Mouse (Mus musculus) stomach, embryonic 16.5 days (tissue): ENCODE measurements around the gene Rhno1. TPM values are rescaled to one million over a fixed set of nuclear protein-coding genes. Genes with fewer than 3 reads are reported as not detected.

Source experiments
- ATAC-seq: fragments of 200-750 bp; cut with Nextera tagmentation; 2 replicates; pipeline ENCODE4 v1.8.0; 2017; ENCODE audit warnings: moderate number of reproducible peaks, moderate TSS enrichment; ENCODE audit not compliant: insufficient read depth, low FRiP score
- H3K27ac ChIP-seq: fragments of 300-500 bp; sonication (generic); 2 replicates; pipeline ENCODE4 v1.5.1; 2014; ENCODE audit warnings: low read length
- H3K27me3 ChIP-seq: fragments of 300-500 bp; sonication (generic); 2 replicates; pipeline ENCODE4 v1.6.1; 2014; ENCODE audit warnings: low read length, control low read depth, mixed read lengths; ENCODE audit not compliant: control insufficient read depth, insufficient read depth
- H3K36me3 ChIP-seq: fragments of 300-500 bp; sonication (generic); 2 replicates; pipeline ENCODE4 v1.6.1; 2014; ENCODE audit warnings: low read length; ENCODE audit not compliant: control insufficient read depth, insufficient read depth
- H3K4me1 ChIP-seq: fragments of 300-500 bp; sonication (generic); 2 replicates; pipeline ENCODE4 v1.6.1; 2014; ENCODE audit warnings: low read length, control low read depth, mixed read lengths; ENCODE audit not compliant: control insufficient read depth, insufficient read depth
- H3K4me2 ChIP-seq: fragments of 300-500 bp; sonication (generic); 2 replicates; pipeline ENCODE4 v1.6.1; 2014; ENCODE audit warnings: low read depth, low read length, mixed read lengths
- H3K4me3 ChIP-seq: fragments of 300-500 bp; sonication (generic); replicated peaks from 2 replicates; pipeline ENCODE4 v1.5.1; 2014; ENCODE audit warnings: mild to moderate bottlenecking, low read length
- H3K9ac ChIP-seq: fragments of 300-500 bp; sonication (generic); 2 replicates; pipeline ENCODE4 v1.6.1; 2014; ENCODE audit warnings: low read length
- H3K9me3 ChIP-seq: fragments of 300-500 bp; sonication (generic); replicated peaks from 2 replicates; pipeline ENCODE4 v1.6.1; 2016; ENCODE audit warnings: low read length, control low read depth; ENCODE audit not compliant: control insufficient read depth
- whole genome bisulfite sequencing: fragments of 180-500 bp; shearing (Covaris S2); extraction: QIAGEN DNeasy Blood & Tissue Kit; methylation state at CpG from one replicate; pipeline ENCODE4 v1.1.7; 2014; 5-methylcytosine and 5-hydroxymethylcytosine counted together
- polyA plus RNA-seq: library from polyadenylated mRNA; unstranded; fragments of >200 nt; fragmentation: Nextera tagmentation; extraction: Ambion mirVana; gene quantifications from 2 replicates; pipeline ENCODE4 v1.2.1, GENCODE M21; 2015

Gene Rhno1
- 86.6 and 93.2 TPM in 2 replicates for polyA plus RNA-seq

DNA sequence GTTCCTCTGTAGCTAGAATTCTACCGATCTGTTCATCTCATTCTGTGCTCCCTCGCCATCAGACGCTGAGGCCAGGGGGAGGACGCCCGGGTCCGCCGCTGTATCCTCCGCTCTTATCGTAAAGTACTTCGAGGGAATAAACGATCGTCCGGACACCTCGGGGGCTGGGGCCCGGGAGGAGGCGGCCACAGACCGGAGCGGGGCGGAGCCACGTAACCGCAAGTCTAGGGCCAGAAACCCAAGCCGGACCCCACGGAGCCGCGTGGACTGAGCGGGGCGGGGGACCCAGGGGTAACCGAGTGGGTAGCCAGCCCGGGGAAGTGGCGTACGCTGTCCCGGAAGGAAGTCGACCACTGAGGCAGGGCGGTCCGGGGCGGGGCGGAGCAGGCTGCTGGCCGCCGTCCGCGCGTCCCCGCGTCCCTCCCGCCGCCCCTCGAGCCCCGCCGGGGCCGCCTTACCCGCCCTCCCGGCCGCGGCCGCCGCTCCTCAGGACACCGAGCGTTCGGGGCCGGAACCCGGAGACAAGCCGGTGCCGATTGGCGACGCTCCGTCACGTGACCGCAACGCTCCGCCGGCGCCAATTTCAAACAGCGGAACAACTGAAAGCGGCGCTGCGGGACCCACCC lies at the start of gene Rhno1, which contains the start of gene Foxm1:
Gene Rhno1, minus strand, starts transcription at position 531 of the 626 bp plus-strand sequence.
Gene Foxm1, plus strand, starts transcription at position 587 of the 626 bp plus-strand sequence.
- H3K9me3 ChIP-seq, result no peaks in the 10 kb centered on the region
- H3K27me3 ChIP-seq, result no peaks in the 10 kb centered on the region
- H3K36me3 ChIP-seq, result peaks cover 14% of the 10 kb centered on the region; the same call in 1 of the 2 replicates
- peak within 1 kb of the TSS; percentile 96 for H3K9ac ChIP-seq
- H3K4me2 ChIP-seq, result peak within 1 kb of the TSS; percentile 71
- peaks cover 22% of the 10 kb centered on the region for H3K4me1 ChIP-seq
- peak within 1 kb of the TSS; percentile 97 for H3K27ac ChIP-seq
- WGBS, result under 1% methylated on average over 71 of the region's 76 CpGs
- peak within 1 kb of the TSS; percentile 90 for H3K4me3 ChIP-seq
- ATAC-seq, result peak; percentile 89

DNA sequence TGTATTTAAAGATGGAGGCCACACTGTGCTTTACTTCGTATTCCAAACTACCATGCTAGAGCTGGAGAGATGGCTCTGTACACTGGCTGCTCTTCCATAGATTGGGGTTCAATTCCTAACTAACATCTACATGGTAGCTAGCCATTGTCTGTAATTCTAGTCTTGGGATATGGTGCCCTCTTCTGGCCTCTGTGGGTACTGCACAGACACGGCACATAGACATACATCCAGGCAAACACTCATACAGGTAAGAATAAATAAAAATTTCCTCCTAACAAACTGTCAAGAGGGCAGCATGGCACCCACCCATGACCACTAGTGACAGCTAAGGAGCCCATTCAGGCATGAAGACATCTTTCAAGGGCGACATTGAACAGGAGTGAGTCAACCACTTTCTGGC lies 48.4 kb upstream of the Rhno1 start:
- no peak overlapping the region for H3K27ac ChIP-seq
- 15% methylated on average over 3 of the region's 3 CpGs for WGBS
- peak; percentile 22; the same call in 1 of the 2 replicates for ATAC-seq
- no peaks in the 10 kb centered on the region for H3K4me1 ChIP-seq
- peaks cover 27% of the 10 kb centered on the region for H3K36me3 ChIP-seq
- no peak overlapping the region for H3K4me3 ChIP-seq
- H3K4me2 ChIP-seq, result no peak overlapping the region
- H3K27me3 ChIP-seq, result no peaks in the 10 kb centered on the region
- H3K9ac ChIP-seq, result no peak overlapping the region
- no peaks in the 10 kb centered on the region for H3K9me3 ChIP-seq

DNA sequence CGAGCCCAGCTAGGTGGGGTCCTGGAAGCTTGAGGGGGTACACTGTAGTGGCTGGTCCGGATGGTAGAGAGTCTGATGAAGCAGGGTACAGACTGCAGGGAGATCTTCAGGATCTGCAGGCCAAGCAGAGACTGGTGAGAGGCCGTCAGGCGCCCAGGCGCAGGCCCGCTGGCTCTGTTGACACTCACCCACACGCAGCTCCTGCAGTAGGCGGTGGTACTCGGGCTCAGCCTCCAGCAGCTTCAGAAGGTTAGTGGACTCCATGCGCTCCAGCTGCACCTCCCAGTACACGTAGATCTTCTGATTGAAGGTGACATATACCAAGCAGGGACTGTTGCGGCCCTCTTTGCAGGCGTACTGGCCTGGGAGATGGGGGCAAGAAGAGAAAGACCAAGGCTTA lies 47.6 kb upstream of the Rhno1 start:
- H3K27me3 ChIP-seq, result no peaks in the 10 kb centered on the region
- H3K4me2 ChIP-seq, result no peak overlapping the region
- peaks cover 27% of the 10 kb centered on the region for H3K36me3 ChIP-seq
- no peak for ATAC-seq
- no peak overlapping the region for H3K4me3 ChIP-seq
- no peak overlapping the region for H3K9ac ChIP-seq
- H3K27ac ChIP-seq, result no peak overlapping the region
- no peaks in the 10 kb centered on the region for H3K4me1 ChIP-seq
- WGBS, result 91% methylated on average over 13 of the region's 13 CpGs
- H3K9me3 ChIP-seq, result no peaks in the 10 kb centered on the region

DNA sequence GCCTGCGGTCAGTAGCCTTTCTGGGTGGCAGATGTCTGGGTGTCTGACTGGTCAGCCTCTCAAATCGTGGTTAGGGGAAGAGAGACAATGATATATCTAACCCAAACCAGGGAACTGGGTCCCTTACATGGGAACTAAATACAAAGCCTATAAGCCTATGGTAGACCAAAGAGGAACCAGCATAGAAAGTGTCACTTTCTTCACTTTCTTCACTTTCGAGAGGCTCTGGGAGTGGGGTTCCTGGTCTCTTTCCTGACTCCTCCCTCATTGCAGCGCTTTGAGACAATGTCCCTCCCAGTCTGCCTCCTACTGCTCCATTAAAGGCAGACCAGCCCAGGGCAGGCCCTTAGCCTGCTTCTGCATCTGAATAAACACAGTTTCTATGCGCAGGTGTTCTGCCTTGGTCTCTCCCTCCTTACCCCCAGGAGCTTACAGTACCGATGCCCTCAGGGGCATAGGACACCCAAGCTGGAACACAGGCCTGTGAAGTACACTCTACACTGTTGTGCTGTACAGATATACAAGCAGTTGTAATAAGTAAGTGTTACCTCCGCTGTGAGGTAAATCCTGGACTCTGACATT lies 45.9 kb upstream of the Rhno1 start:
- ATAC-seq, result no peak
- no peaks in the 10 kb centered on the region for H3K27me3 ChIP-seq
- H3K36me3 ChIP-seq, result peaks cover 27% of the 10 kb centered on the region
- H3K27ac ChIP-seq, result no peak overlapping the region
- no peaks in the 10 kb centered on the region for H3K4me1 ChIP-seq
- no peak overlapping the region for H3K4me2 ChIP-seq
- no peaks in the 10 kb centered on the region for H3K9me3 ChIP-seq
- H3K4me3 ChIP-seq, result no peak overlapping the region
- no peak overlapping the region for H3K9ac ChIP-seq
- WGBS, result 80% methylated on average over 7 of the region's 7 CpGs

DNA sequence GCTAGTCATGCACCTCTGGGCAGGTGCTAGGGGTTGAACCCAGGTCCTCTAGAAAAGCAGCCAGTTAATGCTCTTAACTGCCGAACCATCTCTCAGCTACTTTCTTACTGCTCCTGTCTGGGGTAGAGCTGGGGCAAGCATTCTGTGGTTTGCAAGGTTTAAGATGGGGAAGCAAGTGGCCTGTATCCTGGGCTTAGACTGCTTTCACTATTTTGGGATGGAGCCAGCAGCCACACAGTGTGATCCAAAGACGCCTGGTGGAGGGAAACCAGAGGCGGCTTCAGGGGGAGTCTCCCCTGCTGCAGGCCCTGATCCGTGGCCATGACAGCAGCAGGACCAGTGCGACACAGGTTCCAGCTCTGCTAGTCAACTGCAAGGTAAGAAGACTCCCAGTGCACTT lies 42.0 kb upstream of the Rhno1 start:
- Histone ChIP-seq H3K27ac (no peak overlapping the region), H3K4me3 (no peak overlapping the region), H3K27me3 (no peaks in the 10 kb centered on the region), H3K9ac (no peak overlapping the region), H3K4me2 (no peak overlapping the region), H3K9me3 (no peaks in the 10 kb centered on the region), H3K36me3 (peaks cover 8% of the 10 kb centered on the region; the same call in 1 of the 2 replicates), H3K4me1 (0 out of 2 replicates have a peak, but pooled peaks cover 8% of the 10 kb centered on the region)
- WGBS, result 44% methylated on average over 5 of the region's 5 CpGs
- ATAC-seq, result no peak

DNA sequence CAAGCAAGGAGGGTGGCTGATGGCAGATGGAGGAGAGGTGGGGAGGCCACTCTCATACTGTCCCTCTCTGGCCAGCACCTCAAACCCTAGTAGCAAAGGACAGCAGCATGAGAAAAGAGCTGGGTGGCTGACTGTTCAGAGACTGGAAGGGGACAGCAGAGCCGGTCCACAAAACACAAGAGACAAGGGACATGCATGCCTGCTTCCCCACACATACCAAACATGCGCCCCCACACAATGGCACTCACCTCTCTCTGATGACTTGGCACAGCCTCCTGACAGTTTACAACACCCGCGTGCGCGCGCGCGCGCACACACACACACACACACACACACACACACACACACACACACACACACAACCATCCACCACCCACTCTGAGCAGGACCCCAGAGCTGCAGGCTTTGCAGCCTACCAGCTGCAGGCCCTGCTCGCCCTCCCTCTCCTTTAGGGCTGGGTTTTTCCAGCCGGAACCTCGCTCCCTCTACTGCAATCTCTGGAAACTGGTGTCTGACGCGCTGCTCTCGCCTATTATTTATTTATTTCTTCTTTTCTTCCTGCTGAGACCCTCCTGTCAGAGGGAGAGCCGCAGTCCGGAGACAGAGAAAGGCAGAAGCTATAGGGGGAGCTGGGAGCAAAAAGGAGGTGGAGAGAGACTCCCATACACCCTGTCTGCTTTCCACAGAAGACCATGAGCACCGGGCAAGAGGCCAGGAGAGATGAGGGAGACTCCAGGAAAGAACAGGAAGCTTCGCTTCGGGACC lies 36.9 kb upstream of the Rhno1 start:
- 31% methylated on average over 21 of the region's 21 CpGs for WGBS
- Histone ChIP-seq H3K4me2 (peak overlapping the region; percentile 57), H3K36me3 (no peaks in the 10 kb centered on the region), H3K4me3 (peak overlapping the region; percentile 39), H3K27me3 (no peaks in the 10 kb centered on the region), H3K9ac (peak overlapping the region; percentile 61), H3K4me1 (0 out of 2 replicates have a peak, but pooled peaks cover 8% of the 10 kb centered on the region), H3K9me3 (no peaks in the 10 kb centered on the region), H3K27ac (peak overlapping the region; percentile 14; the same call in 1 of the 2 replicates)
- ATAC-seq, result peak; percentile 65; the same call in 1 of the 2 replicates

DNA sequence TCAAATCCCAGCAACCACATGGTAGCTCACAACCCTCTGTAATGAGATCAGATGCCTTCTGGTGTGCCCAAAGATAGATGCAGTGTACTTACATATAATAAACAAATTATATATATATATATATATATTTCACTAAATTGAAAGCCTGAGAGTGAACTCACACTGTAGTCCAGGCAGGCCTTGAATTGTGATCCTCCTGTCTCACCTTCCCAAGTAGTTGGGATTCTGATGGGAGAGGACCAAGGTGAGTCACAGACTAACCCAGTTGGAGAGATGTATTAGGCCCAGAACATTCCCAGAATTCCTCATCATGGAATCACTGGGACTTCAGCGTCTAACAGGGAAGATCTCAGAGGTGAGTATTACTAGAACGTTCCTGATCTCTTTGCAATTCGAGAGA lies 36.3 kb upstream of the Rhno1 start, which contains the start of gene Nrip2:
Gene Nrip2, plus strand, starts transcription at position 301 of the 400 bp plus-strand sequence.
- no peaks in the 10 kb centered on the region for H3K36me3 ChIP-seq
- no peaks in the 10 kb centered on the region for H3K27me3 ChIP-seq
- no peak for ATAC-seq
- 0 out of 2 replicates have a peak, but pooled peaks cover 8% of the 10 kb centered on the region for H3K4me1 ChIP-seq
- H3K4me3 ChIP-seq, result peak within 1 kb of the TSS; percentile 39
- peak within 1 kb of the TSS; percentile 61 for H3K9ac ChIP-seq
- H3K4me2 ChIP-seq, result peak within 1 kb of the TSS; percentile 57
- no peaks in the 10 kb centered on the region for H3K9me3 ChIP-seq
- peak within 1 kb of the TSS; percentile 14; the same call in 1 of the 2 replicates for H3K27ac ChIP-seq
- WGBS, result 69% methylated on average over 3 of the region's 3 CpGs

DNA sequence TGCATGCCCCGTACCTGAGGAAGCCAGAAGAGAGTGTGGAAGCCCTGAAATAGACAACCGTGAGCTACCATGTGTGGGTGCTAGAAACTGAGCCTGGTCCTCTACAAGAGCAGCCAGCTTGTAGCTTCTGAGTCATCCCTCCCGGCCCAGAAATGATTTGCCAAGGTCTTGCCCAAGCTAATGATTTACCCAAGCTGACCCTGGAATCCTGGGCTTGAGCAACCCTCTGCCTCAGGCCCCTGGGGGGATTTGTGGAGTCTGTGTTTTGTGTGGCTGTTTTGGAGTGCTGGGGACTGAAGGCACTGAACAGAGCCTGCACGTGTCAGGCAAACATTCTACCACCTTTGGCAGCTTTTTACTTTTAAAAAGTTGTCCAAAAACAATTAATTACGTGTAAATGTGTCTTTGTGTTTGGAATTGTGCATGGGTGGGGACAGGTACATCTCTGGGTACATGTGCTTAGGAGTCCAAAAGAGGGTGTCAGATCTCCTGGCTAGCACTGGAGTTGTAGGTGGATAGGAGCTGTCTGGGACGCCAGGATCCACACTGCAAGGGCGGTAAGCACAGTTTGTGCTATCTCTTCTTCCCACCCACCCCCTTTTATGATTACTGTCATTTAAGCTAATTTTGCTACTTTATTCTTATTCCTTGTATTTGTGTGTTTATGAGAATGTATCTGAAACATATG lies 35.0 kb upstream of the Rhno1 start:
- no peak overlapping the region for H3K27ac ChIP-seq
- H3K27me3 ChIP-seq, result no peaks in the 10 kb centered on the region
- H3K9ac ChIP-seq, result no peak overlapping the region
- no peak for ATAC-seq
- H3K4me2 ChIP-seq, result no peak overlapping the region
- no peak overlapping the region for H3K4me3 ChIP-seq
- 70% methylated on average over 7 of the region's 7 CpGs for WGBS
- H3K36me3 ChIP-seq, result no peaks in the 10 kb centered on the region
- no peaks in the 10 kb centered on the region for H3K9me3 ChIP-seq
- 0 out of 2 replicates have a peak, but pooled peaks cover 8% of the 10 kb centered on the region for H3K4me1 ChIP-seq
